1 mouse cellular context compared by ENCODE assay signal in genomic region chr15:81925760-81926445, GRCm38 (mm10).
TF ChIP-seq lines count a peak whose summit lies in the region.

Gene Polr3h (minus strand): TSS chr15:81926240.

TF ChIP-seq in CH12.LX, 34 proteins besides CTCF, POLR2A, EP300 and RAD21 (continued from another document):
- no peak for TF ChIP-seq CHD1 (IDR thresholded peaks at IDR 0.05; ENCODE audit: low read depth, low read length)
- no peak for TF ChIP-seq USF1 (IDR thresholded peaks at IDR 0.05; ENCODE audit: low read depth, low read length)
- TF ChIP-seq MAZ (IDR thresholded peaks at IDR 0.05; ENCODE audit: low read depth, low read length) = peak; percentile 63; the same call in 1 of the 2 replicates
- TF ChIP-seq TCF12 (IDR thresholded peaks at IDR 0.05; ENCODE audit: low read depth, low read length) = peak; percentile 64; the same call in 1 of the 2 replicates
- TF ChIP-seq JUND (conservative IDR thresholded peaks at IDR 0.05; ENCODE audit: low read depth, low read length) = no peak
- TF ChIP-seq ZC3H11A (IDR thresholded peaks at IDR 0.05; ENCODE audit: low read depth, low read length) = no peak
- no peak for TF ChIP-seq ZNF384 (IDR thresholded peaks at IDR 0.05; ENCODE audit: low read depth, low read length)
- no peak for TF ChIP-seq PAX5 (IDR thresholded peaks at IDR 0.05; ENCODE audit: low read length)
- no peak for TF ChIP-seq ZMIZ1 (IDR thresholded peaks at IDR 0.05; ENCODE audit: low read depth, low read length)
- no peak for TF ChIP-seq E2F4 (IDR thresholded peaks at IDR 0.05; ENCODE audit: insufficient replicate concordance, low read depth, low read length)
- TF ChIP-seq ELF1 (IDR thresholded peaks at IDR 0.05; ENCODE audit: low read depth, low read length) = peak; percentile 92
- no peak for TF ChIP-seq IRF4 (IDR thresholded peaks at IDR 0.05; ENCODE audit: low read depth, low read length)
TF ChIP-seq in CH12.LX: peak in this region for 14.
